Mouse (Mus musculus) hindbrain, embryonic 11.5 days (tissue): ENCODE data around the gene Npas3. TPM values are rescaled to one million over a fixed set of nuclear protein-coding genes. Genes with fewer than 3 reads are reported as not detected.
"Not testable (repeated sequence)": the region's sequence is repeated elsewhere in the genome, so short reads cannot be mapped to it uniquely, and the experiment has no call there.

Experiments
- ATAC-seq: fragments of 200-750 bp; cut with Nextera tagmentation; 2 replicates; pipeline ENCODE4 v1.8.0; 2017; ENCODE audit warnings: mild to moderate bottlenecking, moderate TSS enrichment, moderate library complexity; ENCODE audit not compliant: low FRiP score
- DNase-seq: peaks from one replicate; pipeline ENCODE4 v3.0.0-alpha.2; 2015; ENCODE audit warnings: low spot score
- H3K27ac ChIP-seq: fragments of 300-500 bp; sonication (generic); 2 replicates; pipeline ENCODE4 v1.5.1; 2014; ENCODE audit warnings: mild to moderate bottlenecking, low read depth, low read length
- H3K27me3 ChIP-seq: fragments of 300-500 bp; sonication (generic); 2 replicates; pipeline ENCODE4 v1.6.1; 2014; ENCODE audit warnings: mild to moderate bottlenecking, low read length, moderate library complexity, mixed read lengths; ENCODE audit not compliant: control insufficient read depth, insufficient read depth
- H3K36me3 ChIP-seq: fragments of 300-500 bp; sonication (generic); 2 replicates; pipeline ENCODE4 v1.6.1; 2014; ENCODE audit warnings: mild to moderate bottlenecking, low read length, moderate library complexity, mixed read lengths; ENCODE audit not compliant: control insufficient read depth, insufficient read depth
- H3K4me1 ChIP-seq: fragments of 300-500 bp; sonication (generic); replicated peaks from 2 replicates; pipeline ENCODE4 v1.6.1; 2014; ENCODE audit warnings: low read length, mixed read lengths; ENCODE audit not compliant: control insufficient read depth, insufficient read depth
- H3K4me2 ChIP-seq: fragments of 300-500 bp; sonication (generic); replicated peaks from 2 replicates; pipeline ENCODE4 v1.6.1; 2014; ENCODE audit warnings: mild to moderate bottlenecking, low read depth, low read length
- H3K4me3 ChIP-seq: fragments of 300-500 bp; sonication (generic); 2 replicates; pipeline ENCODE4 v1.5.1; 2014; ENCODE audit warnings: low read depth, low read length
- H3K9ac ChIP-seq: fragments of 300-500 bp; sonication (generic); 2 replicates; pipeline ENCODE4 v1.6.1; 2014; ENCODE audit warnings: low read depth, low read length
- H3K9me3 ChIP-seq: fragments of 300-500 bp; sonication (generic); 2 replicates; pipeline ENCODE4 v1.6.1; 2016; ENCODE audit warnings: low read length; ENCODE audit not compliant: control insufficient read depth
- WGBS: fragments of 180-500 bp; shearing (Covaris S2); extraction: QIAGEN DNeasy Blood & Tissue Kit; methylation state at CpG from one replicate; pipeline ENCODE4 v1.1.7; 2014; 5-methylcytosine and 5-hydroxymethylcytosine counted together
- polyA plus RNA-seq: library from polyadenylated mRNA; unstranded; fragments of >200 nt; fragmentation: Nextera tagmentation; extraction: Ambion mirVana; gene quantifications from 2 replicates; pipeline ENCODE4 v1.2.1, GENCODE M21; 2014

Gene Npas3
- polyA plus RNA-seq, 1 experiment from 2014 or later = 19.7 TPM

GRCm38 (mm10) chr12:53248796-53249195, 319 bp downstream of the Npas3 start:
- H3K36me3 ChIP-seq = no peaks in the 10 kb centered on the region
- H3K4me2 ChIP-seq = peak overlapping the region; percentile 79
- peak overlapping the region; percentile 93 for H3K9ac ChIP-seq
- peak overlapping the region; percentile 98 for H3K27ac ChIP-seq
- peaks cover 11% of the 10 kb centered on the region for H3K4me1 ChIP-seq
- peak overlapping the region; percentile 86 for H3K4me3 ChIP-seq
- H3K9me3 ChIP-seq = no peaks in the 10 kb centered on the region
- no peaks in the 10 kb centered on the region; the same call in 1 of the 2 replicates for H3K27me3 ChIP-seq
- under 1% methylated on average over 15 of the region's 15 CpGs for WGBS
- ATAC-seq = peak; percentile 19; the same call in 1 of the 2 replicates
- DNase-seq = no peak

GRCm38 (mm10) chr12:53251701-53252181, 3.3 kb downstream of the Npas3 start:
- WGBS = 0% methylated on average over 10 of the region's 11 CpGs
- ATAC-seq = peak; percentile 13; the same call in 1 of the 2 replicates
- DNase-seq = peak; percentile 62

GRCm38 (mm10) chr12:53252213-53252571, 3.7 kb downstream of the Npas3 start:
- Histone ChIP-seq H3K4me3 (peak overlapping the region; percentile 89), H3K4me1 (peaks cover 2% of the 10 kb centered on the region), H3K27ac (peak overlapping the region; percentile 99), H3K9ac (peak overlapping the region; percentile 99), H3K36me3 (no peaks in the 10 kb centered on the region), H3K9me3 (no peaks in the 10 kb centered on the region), H3K27me3 (no peaks in the 10 kb centered on the region), H3K4me2 (peak overlapping the region; percentile 69)
- DNase-seq (peak; percentile 73), ATAC-seq (peak; percentile 17; the same call in 1 of the 2 replicates)
- WGBS = 0% methylated on average over 8 of the region's 23 CpGs

More at GRCm38 (mm10) chr12:53251701-53252181, 3.3 kb downstream of the Npas3 start:
- peak overlapping the region; percentile 99 for H3K9ac ChIP-seq
- peaks cover 6% of the 10 kb centered on the region for H3K4me1 ChIP-seq
- H3K4me3 ChIP-seq = peak overlapping the region; percentile 89
- peak overlapping the region; percentile 69 for H3K4me2 ChIP-seq
- H3K27me3 ChIP-seq = no peaks in the 10 kb centered on the region
- peak overlapping the region; percentile 99 for H3K27ac ChIP-seq
- no peaks in the 10 kb centered on the region for H3K36me3 ChIP-seq
- no peaks in the 10 kb centered on the region for H3K9me3 ChIP-seq

- Histone ChIP-seq H3K9ac (peak overlapping the region; percentile 99), H3K4me3 (peak overlapping the region; percentile 89), H3K9me3 (no peaks in the 10 kb centered on the region), H3K4me2 (peak overlapping the region; percentile 69), H3K36me3 (no peaks in the 10 kb centered on the region), H3K27me3 (no peaks in the 10 kb centered on the region), H3K4me1 (no peaks in the 10 kb centered on the region; the same call in 1 of the 2 replicates), H3K27ac (peak overlapping the region; percentile 99)
- peak; percentile 31; the same call in 1 of the 2 replicates for ATAC-seq
- WGBS = under 1% methylated on average over 47 of the region's 115 CpGs
- DNase-seq = peak; percentile 73
These were observed 4.3 kb downstream of the Npas3 start for GRCm38 (mm10) chr12:53252572-53253422.

- peak; percentile 63 for ATAC-seq
- Histone ChIP-seq H3K4me1 (no peaks in the 10 kb centered on the region; the same call in 1 of the 2 replicates), H3K27me3 (no peaks in the 10 kb centered on the region), H3K9ac (peak overlapping the region; percentile 99), H3K9me3 (no peaks in the 10 kb centered on the region), H3K27ac (peak overlapping the region; percentile 99), H3K4me2 (peak overlapping the region; percentile 69), H3K36me3 (no peaks in the 10 kb centered on the region), H3K4me3 (peak overlapping the region; percentile 89)
- peak; percentile 82 for DNase-seq
- WGBS = 1% methylated on average over 25 of the region's 32 CpGs
These were observed 5.1 kb downstream of the Npas3 start for GRCm38 (mm10) chr12:53253461-53254159.

- Histone ChIP-seq H3K9me3 (no peaks in the 10 kb centered on the region), H3K4me3 (peak overlapping the region; percentile 89), H3K4me1 (no peaks in the 10 kb centered on the region; the same call in 1 of the 2 replicates), H3K27ac (peak overlapping the region; percentile 99), H3K4me2 (peak overlapping the region; percentile 69), H3K27me3 (no peaks in the 10 kb centered on the region), H3K36me3 (no peaks in the 10 kb centered on the region), H3K9ac (peak overlapping the region; percentile 99; the same call in 1 of the 2 replicates)
- 1% methylated on average over 6 of the region's 6 CpGs for WGBS
- ATAC-seq (0 out of 2 replicates have a peak, but pooled peaks have one; percentile 9), DNase-seq (no peak)
These were observed 5.6 kb downstream of the Npas3 start for GRCm38 (mm10) chr12:53254160-53254480.

GRCm38 (mm10) chr12:53274502-53274901, 26.0 kb downstream of the Npas3 start:
- not testable (repeated sequence) for H3K4me3 ChIP-seq, DNase-seq, H3K27me3 ChIP-seq, H3K9ac ChIP-seq, H3K4me1 ChIP-seq, H3K36me3 ChIP-seq, H3K4me2 ChIP-seq, ATAC-seq, H3K9me3 ChIP-seq, H3K27ac ChIP-seq

GRCm38 (mm10) chr12:53277393-53277792, 28.9 kb downstream of the Npas3 start:
- no peaks in the 10 kb centered on the region for H3K36me3 ChIP-seq
- 78% methylated on average over 6 of the region's 6 CpGs for WGBS
- H3K4me1 ChIP-seq = no peaks in the 10 kb centered on the region
- no peaks in the 10 kb centered on the region for H3K27me3 ChIP-seq
- ATAC-seq = no peak
- H3K27ac ChIP-seq = no peak overlapping the region
- no peak for DNase-seq
- H3K9ac ChIP-seq = no peak overlapping the region
- no peak overlapping the region for H3K4me3 ChIP-seq
- no peaks in the 10 kb centered on the region for H3K9me3 ChIP-seq
- no peak overlapping the region for H3K4me2 ChIP-seq
